Mouse (Mus musculus) spleen, embryonic (tissue): Measurements from ENCODE around the gene Lemd1.
"Not testable (repeated sequence)": the region's sequence is repeated elsewhere in the genome, so short reads cannot be mapped to it uniquely, and the experiment has no call there.

Experiments used
- CTCF ChIA-PET: fragments of 350-600 bp; sonication (Branson Sonifier 250); formaldehyde crosslinking; loops from one replicate; lab custom pipeline; 2022; lab: Charles Lee

Gene Lemd1

DNA sequence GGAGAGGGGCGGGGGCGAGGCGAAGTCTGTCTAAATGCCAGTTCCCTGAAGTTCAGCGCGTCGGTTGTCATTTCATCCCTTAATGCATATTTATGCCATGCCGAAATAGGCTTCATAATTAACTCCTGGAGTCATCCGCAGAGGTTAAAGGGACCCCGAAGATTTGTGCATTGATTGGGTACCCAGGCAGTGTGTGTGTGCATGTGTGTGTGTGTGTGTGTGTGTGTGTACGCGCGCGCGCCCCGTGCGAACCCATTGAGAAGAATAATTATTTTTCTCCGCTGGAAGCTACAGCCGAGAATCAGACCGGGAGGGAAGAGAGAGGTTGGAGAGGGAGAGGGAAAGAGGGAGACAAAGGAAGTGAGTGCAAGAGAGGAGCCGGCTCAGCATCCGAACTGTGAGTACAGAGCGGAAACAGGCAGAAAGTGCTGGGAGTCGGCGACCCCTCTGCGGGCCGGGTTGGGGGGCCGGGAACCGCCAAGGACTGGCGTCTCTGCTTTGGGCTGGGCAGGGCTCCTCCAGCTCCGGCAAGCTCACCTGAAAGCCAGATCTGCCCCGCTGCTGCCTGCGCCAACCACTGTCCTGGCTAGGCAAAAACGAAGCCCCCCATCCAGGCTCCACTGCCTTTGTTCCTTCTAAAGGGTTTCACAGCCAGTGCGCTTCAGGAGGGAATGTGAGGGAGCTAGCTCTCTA is at the start of gene Lemd1, which contains the start of gene AC124108.1:
TSS of gene Lemd1 (plus strand) at position 339 of the 693 bp plus-strand sequence.
TSS of gene AC124108.1 (plus strand) at position 365 of the 693 bp plus-strand sequence.
- CTCF ChIA-PET = no interaction called here

DNA sequence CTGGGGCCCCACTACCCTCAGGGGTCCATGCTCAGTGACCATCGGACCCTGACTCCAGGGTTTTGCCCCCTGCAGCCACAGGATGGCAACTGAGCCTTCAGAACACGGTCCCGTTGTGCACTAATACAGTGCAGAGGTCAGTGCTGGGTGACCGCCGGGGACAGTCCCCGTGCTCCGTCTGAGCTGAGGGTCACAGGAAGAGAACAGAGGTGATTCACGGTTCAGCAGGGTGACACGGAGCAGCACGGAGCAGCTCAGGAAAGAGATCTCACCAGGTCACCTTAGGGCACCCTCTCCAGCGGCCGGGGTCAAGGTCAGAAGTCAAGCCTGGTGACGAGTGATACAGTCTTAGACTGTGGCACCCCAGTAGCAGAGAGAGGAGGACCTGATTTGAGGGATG is 49.5 kb upstream of the Lemd1 start:
- CTCF ChIA-PET = no interaction called here

DNA sequence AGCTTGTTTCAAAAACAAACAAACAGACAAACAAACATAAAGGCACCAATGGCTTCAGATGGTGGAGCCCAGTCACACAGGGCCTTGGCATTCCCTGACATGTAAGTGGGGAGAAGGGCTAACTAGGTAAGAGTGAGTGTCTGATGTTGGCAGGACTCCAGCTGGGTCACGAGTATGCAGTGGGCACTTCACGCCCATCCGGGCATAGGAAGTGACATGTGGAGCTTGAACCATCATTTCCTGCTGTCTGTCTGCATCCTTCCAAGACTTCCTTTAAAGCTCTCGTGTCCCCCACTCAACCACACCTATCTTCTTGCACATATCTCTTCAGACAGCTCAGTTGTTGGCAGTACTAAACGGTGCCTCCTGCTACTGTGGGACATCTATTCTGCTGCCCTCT is 48.2 kb upstream of the Lemd1 start:
- CTCF ChIA-PET = no interaction called here

GRCm38 (mm10) chr1:132143730-132144129 is 47.5 kb upstream of the Lemd1 start:
- CTCF ChIA-PET = no interaction called here

DNA sequence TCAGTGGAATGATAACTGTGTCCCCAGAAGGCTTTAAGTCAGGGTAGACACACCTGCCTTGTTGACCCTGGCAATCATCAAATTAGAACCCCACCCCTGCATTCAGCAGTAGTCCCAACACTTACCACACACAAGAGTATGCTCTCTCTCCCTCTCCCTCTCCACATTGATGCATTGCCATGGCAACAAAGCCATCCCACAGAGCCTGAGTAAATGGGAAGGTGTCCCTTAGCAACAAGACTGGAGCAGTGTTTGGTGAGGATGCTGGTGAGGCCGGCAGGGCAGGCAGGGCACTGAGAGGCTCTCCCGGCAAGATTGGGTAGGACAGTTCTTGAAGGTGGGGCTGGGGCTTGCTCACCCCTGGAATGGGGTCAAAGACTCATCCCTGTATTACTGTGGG is 47.0 kb upstream of the Lemd1 start:
- CTCF ChIA-PET = interaction anchor here (1.0 kb wide), 1 partner anchor 11 kb away, joined by 3 read pairs; no protein-coding TSS in a partner anchor

- CTCF ChIA-PET = interaction anchor here (1.0 kb wide), 1 partner anchor 11 kb away, joined by 3 read pairs; no protein-coding TSS in a partner anchor
These were observed 46.4 kb upstream of the Lemd1 start for GRCm38 (mm10) chr1:132144837-132145236.

DNA sequence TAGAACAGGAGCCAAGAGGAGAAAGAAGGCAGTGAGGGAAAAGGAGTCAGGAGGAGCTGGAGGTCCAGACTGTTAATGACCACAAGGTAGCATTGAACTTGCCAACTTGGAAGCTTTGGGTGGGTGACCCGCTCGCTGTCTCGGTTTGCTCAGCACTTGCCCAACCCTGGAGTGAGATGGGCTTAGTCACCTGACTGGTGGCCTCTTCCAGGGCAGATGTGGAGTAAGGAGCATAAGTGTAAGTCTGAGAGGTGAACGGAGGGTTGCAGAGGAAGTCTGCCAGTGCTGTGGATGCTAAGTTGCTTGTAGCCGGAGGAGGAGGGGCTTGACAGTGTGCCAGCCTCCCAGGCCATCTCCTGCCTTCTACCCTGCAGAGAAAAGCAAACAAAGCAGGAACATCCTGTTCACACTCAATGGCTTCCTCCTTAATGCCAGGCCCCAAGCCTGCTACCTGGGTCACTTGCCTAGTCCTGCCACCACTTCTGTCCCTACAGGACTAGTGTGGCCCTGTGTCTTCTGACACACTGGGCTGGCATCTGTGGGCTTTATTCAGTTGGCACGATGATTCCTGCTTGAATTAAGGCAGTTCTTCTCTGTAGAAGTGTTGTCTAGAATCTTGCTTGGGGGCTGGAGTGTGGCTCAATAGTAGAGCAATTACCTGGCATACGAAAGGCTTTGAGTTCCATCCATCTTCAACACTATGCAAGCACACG is 45.1 kb upstream of the Lemd1 start:
- CTCF ChIA-PET = no interaction called here

GRCm38 (mm10) chr1:132149410-132149809 is 41.8 kb upstream of the Lemd1 start:
- CTCF ChIA-PET = no interaction called here

DNA sequence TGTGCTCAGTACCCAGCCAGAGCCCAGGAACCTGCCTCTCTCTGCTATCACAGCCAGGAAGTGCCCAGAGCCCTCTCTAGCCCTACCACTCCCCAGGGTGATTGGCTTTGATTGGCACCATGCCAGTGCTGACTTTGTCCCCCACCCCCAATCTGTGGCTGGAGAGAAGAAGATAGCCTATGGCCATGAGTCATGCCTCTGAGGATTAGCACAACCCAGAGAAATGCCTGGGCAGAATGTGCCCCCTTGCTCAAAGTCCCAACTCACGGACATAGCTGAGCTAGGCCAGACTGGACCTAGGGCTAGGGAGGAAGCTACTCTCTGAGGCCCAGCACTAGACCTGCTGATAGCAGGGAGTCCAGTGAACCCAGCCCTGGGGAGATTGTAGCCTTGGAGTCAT is 41.1 kb upstream of the Lemd1 start:
- CTCF ChIA-PET = interaction anchor here (0.6 kb wide), 1 partner anchor 27 kb away, joined by 11 read pairs; no protein-coding TSS in a partner anchor

GRCm38 (mm10) chr1:132150817-132151601 is 40.2 kb upstream of the Lemd1 start:
- CTCF ChIA-PET = no interaction called here

GRCm38 (mm10) chr1:132151908-132152307 is 39.3 kb upstream of the Lemd1 start:
- CTCF ChIA-PET = interaction anchor here (0.6 kb wide), 2 partner anchors 30 to 37 kb away, joined by 4 to 5 read pairs; no protein-coding TSS in a partner anchor

- CTCF ChIA-PET = no interaction called here
These were observed 38.0 kb upstream of the Lemd1 start for GRCm38 (mm10) chr1:132153086-132153690.

- CTCF ChIA-PET = interaction anchor here (0.6 kb wide), 1 partner anchor 211 kb away, joined by 4 read pairs; no protein-coding TSS in a partner anchor
These were observed 37.5 kb upstream of the Lemd1 start for GRCm38 (mm10) chr1:132153691-132154090.

- CTCF ChIA-PET = interaction anchor here (0.8 to 1.6 kb wide), 2 partner anchors 11 to 35 kb away, joined by 3 to 12 read pairs; no protein-coding TSS in a partner anchor
These were observed 35.5 kb upstream of the Lemd1 start for GRCm38 (mm10) chr1:132155737-132156136.

DNA sequence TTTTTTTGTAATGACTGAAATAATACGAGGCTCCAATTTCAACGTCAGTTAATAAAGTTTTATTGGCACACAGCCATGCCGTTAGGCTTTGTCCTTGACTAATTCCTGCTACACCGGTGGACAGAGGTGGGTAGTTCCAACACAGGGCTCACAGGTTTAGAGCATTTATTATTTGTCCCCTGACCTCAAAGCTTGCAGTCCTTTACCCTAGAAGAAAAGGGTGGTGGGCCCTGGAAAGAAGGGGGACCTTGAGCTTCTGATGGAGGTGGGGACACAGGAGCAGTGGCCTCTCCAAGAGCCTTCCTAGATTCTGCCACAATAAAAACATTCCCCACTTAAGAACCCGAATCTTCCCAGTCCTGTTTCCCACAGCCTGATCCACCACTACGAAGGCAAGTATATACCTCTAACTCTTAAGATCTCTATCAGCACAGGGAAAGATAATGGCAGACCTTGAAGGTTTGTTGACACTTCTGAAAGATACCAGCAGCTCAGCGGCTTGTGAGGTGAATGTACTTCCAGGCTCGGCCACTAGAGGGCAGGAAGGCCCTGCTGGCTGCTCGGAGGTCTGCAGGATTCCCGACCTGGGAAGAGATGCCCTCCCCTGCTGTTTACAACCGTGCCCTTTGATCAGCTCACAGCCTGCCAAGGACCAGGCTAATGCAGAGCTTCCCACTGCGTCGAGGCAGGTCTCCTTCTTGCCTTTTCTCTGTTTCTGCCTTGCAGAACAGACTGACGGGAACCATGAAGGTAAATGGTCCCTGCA is 34.0 kb upstream of the Lemd1 start:
- CTCF ChIA-PET = interaction anchor here (0.6 to 1.6 kb wide), 4 partner anchors 37 to 801 kb away, joined by 3 to 18 read pairs (median 8); no protein-coding TSS in a partner anchor

- CTCF ChIA-PET = interaction anchor here (0.6 to 1.0 kb wide), 2 partner anchors 198 to 801 kb away, joined by 3 to 18 read pairs; no protein-coding TSS in a partner anchor
These were observed 33.4 kb upstream of the Lemd1 start for GRCm38 (mm10) chr1:132157808-132158207.

DNA sequence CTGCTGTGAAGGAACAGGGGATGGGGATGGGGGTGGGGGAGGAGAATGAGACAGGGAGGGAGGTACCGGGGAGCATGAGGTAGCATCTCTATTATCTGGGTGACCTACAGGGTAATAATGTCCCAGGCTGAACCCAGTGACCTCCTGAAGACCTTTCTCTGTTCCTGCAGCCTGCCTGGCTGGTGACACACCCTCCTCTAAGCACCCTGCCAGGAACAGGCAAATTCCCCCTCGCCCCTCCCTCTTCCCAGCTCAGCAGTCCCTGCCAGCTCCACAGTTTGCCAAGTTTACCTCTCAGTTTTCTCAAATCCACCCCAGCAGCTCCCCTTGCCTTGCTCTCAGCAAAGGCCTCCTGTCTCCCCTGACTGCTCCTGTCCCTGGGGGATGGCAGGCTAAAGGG is 32.5 kb upstream of the Lemd1 start:
- CTCF ChIA-PET = no interaction called here

GRCm38 (mm10) chr1:132159681-132160080 is 31.6 kb upstream of the Lemd1 start:
- CTCF ChIA-PET = no interaction called here

DNA sequence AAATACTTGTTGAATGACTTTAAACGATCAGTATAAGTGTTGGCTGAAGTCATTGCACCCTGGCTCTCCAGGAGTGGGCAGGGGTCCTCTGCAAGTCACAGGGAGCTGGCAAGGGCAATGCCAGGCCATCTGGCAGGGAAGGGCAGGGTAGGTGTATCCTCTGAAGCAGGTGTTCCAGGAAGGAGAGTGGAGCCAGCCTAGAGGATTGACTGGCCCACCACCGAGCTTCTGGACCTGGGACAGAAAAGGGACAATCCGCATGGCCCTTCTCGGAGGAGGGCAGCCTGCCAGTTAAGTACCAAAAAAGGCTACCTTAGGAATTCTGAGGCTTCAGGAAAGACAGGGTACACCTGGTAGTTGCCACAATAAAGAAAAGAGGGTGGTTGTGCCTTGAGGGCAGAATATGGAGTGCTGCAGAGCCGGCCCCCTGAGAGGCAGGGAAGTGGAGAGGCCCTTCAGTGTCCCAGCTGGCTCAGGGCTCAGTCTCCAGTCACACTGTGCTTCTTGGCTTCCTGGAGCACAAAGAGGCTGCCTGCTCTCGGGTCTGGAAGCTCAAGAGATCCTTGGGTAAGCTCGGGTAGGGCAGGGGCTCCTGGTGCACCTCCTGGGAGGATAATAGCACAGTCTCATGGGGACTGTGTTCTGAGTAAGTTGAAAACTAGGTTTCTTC is 29.9 kb upstream of the Lemd1 start:
- CTCF ChIA-PET = no interaction called here

DNA sequence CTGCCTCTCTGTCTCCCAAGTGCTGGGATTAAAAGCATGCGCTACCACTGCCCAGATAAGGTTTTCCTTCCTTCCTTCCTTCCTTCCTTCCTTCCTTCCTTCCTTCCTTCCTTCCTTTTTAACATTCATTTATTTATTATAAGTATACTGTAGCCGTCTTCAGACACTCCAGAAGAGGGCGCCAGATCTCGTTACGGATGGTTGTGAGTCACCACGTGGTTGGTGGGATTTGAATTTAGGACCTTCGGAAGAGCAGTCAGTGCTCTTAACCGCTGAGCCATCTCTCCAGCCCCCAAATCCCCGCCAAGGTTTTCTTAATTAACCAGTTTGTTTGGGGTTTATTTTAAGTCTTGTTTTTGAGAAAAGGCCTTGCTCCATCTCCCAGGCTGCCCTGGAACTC is 28.6 kb upstream of the Lemd1 start:
- CTCF ChIA-PET = not testable (repeated sequence)
